Mouse (Mus musculus) heart, embryonic 11.5 days (tissue): ENCODE results near the gene Gpx3. TPM values are rescaled to one million over a fixed set of nuclear protein-coding genes. Genes with fewer than 3 reads are reported as not detected.

ENCODE experiments used
- ATAC-seq: fragments of 200-750 bp; cut with Nextera tagmentation; replicated peaks from 2 replicates; pipeline ENCODE4 v1.8.0; 2017; ENCODE audit warnings: moderate library complexity; ENCODE audit not compliant: insufficient number of reproducible peaks, low FRiP score, low TSS enrichment
- H3K27ac ChIP-seq: fragments of 300-500 bp; sonication (generic); 2 replicates; pipeline ENCODE4 v1.5.1; 2014; ENCODE audit warnings: mild to moderate bottlenecking, low read depth, low read length
- H3K27me3 ChIP-seq: fragments of 300-500 bp; sonication (generic); 2 replicates; pipeline ENCODE4 v1.6.1; 2014; ENCODE audit warnings: mild to moderate bottlenecking, low read length, mixed read lengths; ENCODE audit not compliant: control insufficient read depth, insufficient read depth
- H3K36me3 ChIP-seq: fragments of 300-500 bp; sonication (generic); 2 replicates; pipeline ENCODE4 v1.6.1; 2014; ENCODE audit warnings: mild to moderate bottlenecking, low read length, moderate library complexity, mixed read lengths; ENCODE audit not compliant: control insufficient read depth, insufficient read depth
- H3K4me1 ChIP-seq: fragments of 300-500 bp; sonication (generic); 2 replicates; pipeline ENCODE4 v1.6.1; 2014; ENCODE audit warnings: low read length; ENCODE audit not compliant: control insufficient read depth, insufficient read depth
- H3K4me2 ChIP-seq: fragments of 300-500 bp; sonication (generic); 2 replicates; pipeline ENCODE4 v1.6.1; 2014; ENCODE audit warnings: mild to moderate bottlenecking, moderate library complexity
- H3K4me3 ChIP-seq: fragments of 300-500 bp; sonication (generic); 2 replicates; pipeline ENCODE4 v1.5.1; 2014; ENCODE audit warnings: low read depth, low read length
- H3K9ac ChIP-seq: fragments of 300-500 bp; sonication (generic); 2 replicates; pipeline ENCODE4 v1.6.1; 2014; ENCODE audit warnings: mild to moderate bottlenecking, low read depth, low read length, moderate library complexity
- H3K9me3 ChIP-seq: fragments of 300-500 bp; sonication (generic); replicated peaks from 2 replicates; pipeline ENCODE4 v1.6.1; 2016; ENCODE audit warnings: low read length; ENCODE audit not compliant: control insufficient read depth
- WGBS: fragments of 180-500 bp; shearing (Covaris S2); extraction: QIAGEN DNeasy Blood & Tissue Kit; methylation state at CpG from one replicate; pipeline ENCODE4 v1.1.7; 2014; ENCODE audit not compliant: insufficient replicate concordance; 5-methylcytosine and 5-hydroxymethylcytosine counted together
- polyA plus RNA-seq: library from polyadenylated mRNA; unstranded; fragments of >200 nt; fragmentation: Nextera tagmentation; extraction: Ambion mirVana; gene quantifications from 2 replicates; pipeline ENCODE4 v1.2.1, GENCODE M21; 2014

The Gpx3 gene
- polyA plus RNA-seq, 1 experiment from 2014 or later, result 1,579 TPM

- H3K9me3 ChIP-seq, result no peaks in the 10 kb centered on the region
- H3K27ac ChIP-seq, result peak overlapping the region; percentile 50; the same call in 1 of the 2 replicates
- no peak for ATAC-seq
- no peak overlapping the region for H3K4me3 ChIP-seq
- H3K4me1 ChIP-seq, result peaks cover 18% of the 10 kb centered on the region
- H3K4me2 ChIP-seq, result no peak overlapping the region
- H3K27me3 ChIP-seq, result no peaks in the 10 kb centered on the region
- peaks cover 23% of the 10 kb centered on the region for H3K36me3 ChIP-seq
- 0 out of 2 replicates have a peak overlapping the region, but pooled peaks have one; percentile 10 for H3K9ac ChIP-seq
- WGBS, result 66% methylated on average over 14 of the region's 14 CpGs
Observed at GRCm38 (mm10) chr11:54927346-54928140, 25.3 kb downstream of the Gpx3 start.

DNA sequence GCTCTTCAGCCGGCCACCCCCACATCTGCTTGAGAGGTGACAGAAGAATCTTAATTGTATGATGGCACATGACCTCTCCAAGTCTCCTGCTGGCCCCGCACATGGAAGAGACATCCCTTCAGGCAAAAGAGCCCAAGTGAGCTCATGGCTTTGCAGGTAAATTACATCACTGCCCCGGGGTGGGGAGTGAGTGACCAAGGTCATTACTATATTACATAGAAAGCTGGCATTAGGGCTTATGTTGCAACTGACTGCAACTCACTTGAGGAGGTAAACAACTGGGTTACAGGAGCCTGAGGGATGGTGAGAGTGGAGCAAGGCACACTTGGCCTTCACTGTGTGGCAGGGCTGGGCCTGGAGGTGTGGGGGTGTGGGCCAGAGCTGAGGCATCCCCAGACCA is 26.0 kb downstream of the Gpx3 start:
- ATAC-seq, result no peak
- H3K36me3 ChIP-seq, result peaks cover 19% of the 10 kb centered on the region
- H3K27ac ChIP-seq, result no peak overlapping the region
- no peak overlapping the region for H3K9ac ChIP-seq
- H3K4me1 ChIP-seq, result peaks cover 18% of the 10 kb centered on the region
- H3K9me3 ChIP-seq, result no peaks in the 10 kb centered on the region
- no peak overlapping the region for H3K4me2 ChIP-seq
- H3K4me3 ChIP-seq, result no peak overlapping the region
- 81% methylated on average over 3 of the region's 3 CpGs for WGBS
- no peaks in the 10 kb centered on the region for H3K27me3 ChIP-seq

GRCm38 (mm10) chr11:54928886-54929285 is 26.6 kb downstream of the Gpx3 start:
- no peaks in the 10 kb centered on the region for H3K9me3 ChIP-seq
- no peaks in the 10 kb centered on the region for H3K27me3 ChIP-seq
- H3K36me3 ChIP-seq, result peaks cover 14% of the 10 kb centered on the region
- H3K4me1 ChIP-seq, result peaks cover 18% of the 10 kb centered on the region
- no peak overlapping the region for H3K27ac ChIP-seq
- WGBS, result 71% methylated on average over 7 of the region's 7 CpGs
- H3K9ac ChIP-seq, result no peak overlapping the region
- no peak for ATAC-seq
- H3K4me3 ChIP-seq, result no peak overlapping the region
- H3K4me2 ChIP-seq, result no peak overlapping the region

GRCm38 (mm10) chr11:54929290-54929689 is 27.0 kb downstream of the Gpx3 start:
- Histone ChIP-seq H3K27ac (no peak overlapping the region), H3K27me3 (no peaks in the 10 kb centered on the region), H3K36me3 (peaks cover 13% of the 10 kb centered on the region), H3K4me3 (no peak overlapping the region), H3K4me2 (no peak overlapping the region), H3K4me1 (peaks cover 18% of the 10 kb centered on the region), H3K9me3 (no peaks in the 10 kb centered on the region), H3K9ac (no peak overlapping the region)
- ATAC-seq, result no peak
- WGBS, result 80% methylated on average over 6 of the region's 6 CpGs

DNA sequence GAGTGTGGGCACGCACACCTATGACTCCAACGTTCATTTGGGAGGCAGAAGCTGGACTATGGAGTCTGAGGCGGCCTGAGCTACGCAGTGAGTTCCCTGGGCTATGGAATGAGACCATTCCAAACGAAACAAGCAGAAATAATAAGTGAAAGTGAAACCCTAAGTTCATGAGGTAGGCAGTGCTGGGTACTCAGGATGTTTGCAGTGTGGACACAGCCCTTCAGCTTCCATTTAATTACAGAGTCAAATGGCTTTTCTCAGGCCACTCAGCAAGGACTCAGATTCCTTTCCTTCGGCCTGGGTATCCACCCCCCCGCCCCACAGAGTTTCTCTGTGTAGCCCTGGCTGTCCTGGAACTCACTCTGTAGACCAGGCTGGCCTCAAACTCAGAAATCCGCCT is 27.5 kb downstream of the Gpx3 start:
- H3K36me3 ChIP-seq, result peaks cover 13% of the 10 kb centered on the region
- H3K4me3 ChIP-seq, result no peak overlapping the region
- peaks cover 18% of the 10 kb centered on the region for H3K4me1 ChIP-seq
- no peaks in the 10 kb centered on the region for H3K9me3 ChIP-seq
- H3K4me2 ChIP-seq, result no peak overlapping the region
- WGBS, result 84% methylated on average over 8 of the region's 8 CpGs
- ATAC-seq, result no peak
- no peak overlapping the region for H3K9ac ChIP-seq
- no peak overlapping the region for H3K27ac ChIP-seq
- no peaks in the 10 kb centered on the region for H3K27me3 ChIP-seq

DNA sequence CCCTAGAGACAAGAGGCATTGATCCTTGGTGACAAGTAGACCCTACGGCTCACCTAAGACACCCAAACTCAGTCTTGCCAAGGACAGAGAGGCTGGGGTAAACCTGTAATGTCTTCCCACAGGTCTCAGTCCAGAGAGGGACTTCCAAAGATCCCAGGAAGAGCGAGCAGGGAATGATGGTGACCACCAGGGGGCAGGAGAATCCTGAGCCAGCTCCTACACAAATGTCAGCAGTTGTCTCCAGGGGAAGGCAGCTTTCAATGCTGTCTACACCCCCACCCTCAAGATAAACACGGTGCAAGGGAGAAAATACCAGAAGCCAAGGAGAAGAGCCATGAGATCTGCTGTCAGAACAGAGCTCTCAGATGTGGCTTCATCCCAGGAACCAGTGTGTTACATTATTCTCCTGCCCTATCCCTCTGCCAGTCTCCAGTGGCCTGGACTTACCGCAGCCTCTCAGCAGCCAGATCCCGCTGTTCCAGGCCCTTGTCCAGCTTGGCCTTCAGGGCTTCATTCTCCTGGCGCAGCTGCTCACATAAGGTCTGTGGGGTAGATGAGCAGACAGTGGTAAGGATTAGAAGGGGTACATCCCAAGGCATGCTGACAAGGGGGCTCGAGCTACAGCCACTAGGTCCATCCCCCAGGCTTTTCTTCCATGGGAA is 28.2 kb downstream of the Gpx3 start:
- H3K36me3 ChIP-seq, result peaks cover 10% of the 10 kb centered on the region
- no peak overlapping the region for H3K4me2 ChIP-seq
- ATAC-seq, result no peak
- H3K9me3 ChIP-seq, result no peaks in the 10 kb centered on the region
- H3K4me3 ChIP-seq, result no peak overlapping the region
- H3K9ac ChIP-seq, result no peak overlapping the region
- WGBS, result 49% methylated on average over 7 of the region's 7 CpGs
- no peaks in the 10 kb centered on the region for H3K27me3 ChIP-seq
- peak overlapping the region; percentile 29; the same call in 1 of the 2 replicates for H3K27ac ChIP-seq
- peaks cover 18% of the 10 kb centered on the region for H3K4me1 ChIP-seq

DNA sequence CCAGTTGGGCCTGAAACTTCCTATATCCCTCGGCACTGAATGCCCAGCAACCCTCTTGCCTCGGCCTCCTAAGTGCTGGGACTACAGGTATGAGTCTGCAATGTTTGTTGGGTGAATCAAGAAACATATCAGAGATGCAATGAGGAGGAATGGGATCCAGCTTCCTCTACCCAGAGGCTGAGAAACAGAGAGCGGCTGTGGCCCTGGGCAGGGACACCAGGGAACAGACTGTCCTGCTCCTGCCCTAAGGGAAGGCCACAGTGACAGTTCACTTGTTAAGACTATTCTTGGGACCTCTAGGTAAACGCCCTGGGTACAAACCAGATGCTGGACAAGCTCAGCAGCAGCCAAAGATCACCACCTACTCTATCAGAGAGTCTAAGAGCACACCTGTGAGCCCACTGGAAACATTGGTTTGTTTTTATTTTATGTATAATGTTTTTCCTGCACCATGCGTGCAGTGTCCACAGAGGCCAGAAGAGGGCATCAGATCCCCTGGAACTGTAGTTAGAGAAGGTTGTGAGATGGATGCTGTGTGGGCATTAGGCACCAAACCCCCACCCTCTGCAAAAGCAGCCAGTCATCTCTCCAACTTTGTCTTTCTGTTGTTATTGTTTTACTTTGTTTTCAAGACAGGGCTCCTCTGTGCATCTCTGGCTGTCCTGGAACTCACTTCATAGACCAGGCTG is 29.3 kb downstream of the Gpx3 start:
- Histone ChIP-seq H3K9me3 (no peaks in the 10 kb centered on the region), H3K4me1 (peaks cover 25% of the 10 kb centered on the region), H3K27me3 (no peaks in the 10 kb centered on the region), H3K4me3 (no peak overlapping the region), H3K36me3 (peaks cover 9% of the 10 kb centered on the region), H3K9ac (no peak overlapping the region), H3K4me2 (no peak overlapping the region), H3K27ac (no peak overlapping the region)
- WGBS, result 63% methylated on average over 5 of the region's 5 CpGs
- ATAC-seq, result no peak

DNA sequence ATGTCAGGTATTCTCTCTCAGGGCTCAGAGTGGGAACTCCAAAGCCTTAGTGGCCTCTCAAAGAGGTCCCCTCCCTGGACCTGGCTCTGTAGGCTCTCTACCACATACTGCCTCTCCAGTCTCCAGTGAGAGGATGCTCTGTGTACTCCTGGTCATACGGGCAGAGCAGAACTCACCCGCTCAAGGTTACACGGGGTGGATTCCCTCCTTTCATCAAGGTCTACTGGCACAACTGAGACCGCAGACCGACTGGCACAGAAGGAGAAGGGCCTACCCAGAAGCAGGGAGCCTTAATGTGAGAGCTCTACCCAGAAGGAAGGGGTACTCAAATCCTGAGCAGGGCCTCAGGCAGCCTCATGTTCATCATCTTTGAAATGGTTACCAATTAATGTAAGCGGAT is 30.3 kb downstream of the Gpx3 start:
- Histone ChIP-seq H3K9ac (no peak overlapping the region), H3K36me3 (peaks cover 9% of the 10 kb centered on the region), H3K4me3 (no peak overlapping the region), H3K9me3 (no peaks in the 10 kb centered on the region), H3K27ac (no peak overlapping the region), H3K4me1 (peaks cover 16% of the 10 kb centered on the region), H3K4me2 (no peak overlapping the region), H3K27me3 (no peaks in the 10 kb centered on the region)
- WGBS, result 88% methylated on average over 6 of the region's 6 CpGs
- no peak for ATAC-seq
